Mouse (Mus musculus) hindbrain, embryonic 13.5 days (tissue): ENCODE results near the gene Stk10. TPM values are rescaled to one million over a fixed set of nuclear protein-coding genes. Genes with fewer than 3 reads are reported as not detected.

Source experiments
- ATAC-seq: fragments of 200-750 bp; cut with Nextera tagmentation; 2 replicates; pipeline ENCODE4 v1.8.0; 2017; ENCODE audit warnings: moderate TSS enrichment; ENCODE audit not compliant: low FRiP score
- H3K27ac ChIP-seq: fragments of 300-500 bp; sonication (generic); 2 replicates; pipeline ENCODE4 v1.5.1; 2015; ENCODE audit warnings: inconsistent platforms, mild to moderate bottlenecking, moderate library complexity
- H3K27me3 ChIP-seq: fragments of 300-500 bp; sonication (generic); 2 replicates; pipeline ENCODE4 v1.6.1; 2015; ENCODE audit warnings: mild to moderate bottlenecking, inconsistent platforms
- H3K36me3 ChIP-seq: fragments of 300-500 bp; sonication (generic); 2 replicates; pipeline ENCODE4 v1.6.1; 2015; ENCODE audit warnings: mild to moderate bottlenecking, inconsistent platforms
- H3K4me1 ChIP-seq: fragments of 300-500 bp; sonication (generic); replicated peaks from 2 replicates; pipeline ENCODE4 v1.6.1; 2015; ENCODE audit warnings: inconsistent platforms
- H3K4me2 ChIP-seq: fragments of 300-500 bp; sonication (generic); 2 replicates; pipeline ENCODE4 v1.6.1; 2015; ENCODE audit warnings: inconsistent platforms, mild to moderate bottlenecking, moderate library complexity
- H3K4me3 ChIP-seq: fragments of 300-500 bp; sonication (generic); 2 replicates; pipeline ENCODE4 v1.5.1; 2015; ENCODE audit warnings: mild to moderate bottlenecking, inconsistent platforms
- H3K9ac ChIP-seq: fragments of 300-500 bp; sonication (generic); 2 replicates; pipeline ENCODE4 v1.6.1; 2015; ENCODE audit warnings: mild to moderate bottlenecking, inconsistent platforms
- H3K9me3 ChIP-seq: fragments of 300-500 bp; sonication (generic); 2 replicates; pipeline ENCODE4 v1.6.1; 2016; ENCODE audit warnings: inconsistent platforms
- WGBS: fragments of 180-500 bp; shearing (Covaris S2); methylation state at CpG from one replicate; pipeline ENCODE4 v1.1.7; 2015; 5-methylcytosine and 5-hydroxymethylcytosine counted together
- polyA plus RNA-seq: library from polyadenylated mRNA; unstranded; fragments of >200 nt; fragmentation: Nextera tagmentation; extraction: Ambion mirVana; gene quantifications from 2 replicates; pipeline ENCODE4 v1.2.1, GENCODE M21; 2015

The Stk10 gene
- polyA plus RNA-seq, 1 experiment from 2014 or later, result 2.1 TPM

- Histone ChIP-seq H3K4me2 (no peak overlapping the region), H3K36me3 (no peaks in the 10 kb centered on the region), H3K4me1 (peaks cover 54% of the 10 kb centered on the region), H3K4me3 (no peak overlapping the region), H3K27ac (0 out of 2 replicates have a peak overlapping the region, but pooled peaks have one; percentile 61), H3K27me3 (no peaks in the 10 kb centered on the region), H3K9me3 (no peaks in the 10 kb centered on the region), H3K9ac (no peak overlapping the region)
- no peak for ATAC-seq
- WGBS, result 81% methylated on average over 14 of the region's 14 CpGs
Measured at GRCm38 (mm10) chr11:32553311-32554140, 20.4 kb downstream of the Stk10 start.

GRCm38 (mm10) chr11:32554141-32555091 is 21.3 kb downstream of the Stk10 start:
- no peak overlapping the region for H3K9ac ChIP-seq
- ATAC-seq, result no peak
- no peak overlapping the region for H3K4me3 ChIP-seq
- H3K36me3 ChIP-seq, result no peaks in the 10 kb centered on the region
- no peak overlapping the region for H3K4me2 ChIP-seq
- H3K4me1 ChIP-seq, result peaks cover 48% of the 10 kb centered on the region
- WGBS, result 94% methylated on average over 14 of the region's 14 CpGs
- H3K27me3 ChIP-seq, result no peaks in the 10 kb centered on the region
- no peaks in the 10 kb centered on the region for H3K9me3 ChIP-seq
- H3K27ac ChIP-seq, result no peak overlapping the region

DNA sequence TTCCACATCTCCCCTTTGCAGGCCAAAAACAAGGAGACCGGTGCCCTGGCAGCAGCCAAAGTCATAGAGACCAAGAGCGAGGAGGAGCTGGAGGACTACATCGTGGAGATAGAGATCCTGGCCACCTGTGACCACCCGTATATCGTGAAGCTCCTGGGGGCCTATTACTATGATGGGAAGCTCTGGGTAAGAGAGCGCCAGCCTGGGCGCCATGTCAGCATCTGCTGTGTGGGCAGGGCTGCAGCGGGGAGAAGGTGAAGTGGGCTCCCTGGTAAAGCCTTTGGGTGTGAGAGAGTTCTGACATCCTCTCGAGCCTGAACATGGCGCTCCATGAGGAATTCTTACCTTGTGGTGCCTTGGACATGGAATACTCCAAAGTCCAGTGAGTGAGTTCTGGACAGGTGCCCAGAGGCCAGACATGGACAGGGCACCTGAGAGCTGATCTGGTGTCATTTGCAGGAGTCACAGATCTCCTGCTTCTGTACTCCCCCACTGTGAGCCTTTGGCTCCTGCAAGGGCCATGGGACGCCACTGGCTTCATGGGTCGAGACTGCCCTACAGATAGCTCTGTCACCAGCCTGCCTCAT is 22.1 kb downstream of the Stk10 start:
- H3K4me2 ChIP-seq, result no peak overlapping the region
- H3K27me3 ChIP-seq, result no peaks in the 10 kb centered on the region
- no peaks in the 10 kb centered on the region for H3K36me3 ChIP-seq
- 91% methylated on average over 12 of the region's 12 CpGs for WGBS
- no peaks in the 10 kb centered on the region for H3K9me3 ChIP-seq
- no peak overlapping the region for H3K27ac ChIP-seq
- H3K4me1 ChIP-seq, result peaks cover 40% of the 10 kb centered on the region
- H3K9ac ChIP-seq, result no peak overlapping the region
- no peak overlapping the region for H3K4me3 ChIP-seq
- no peak for ATAC-seq

GRCm38 (mm10) chr11:32556333-32556990 is 23.4 kb downstream of the Stk10 start:
- 80% methylated on average over 10 of the region's 10 CpGs for WGBS
- Histone ChIP-seq H3K9ac (no peak overlapping the region), H3K9me3 (no peaks in the 10 kb centered on the region), H3K36me3 (no peaks in the 10 kb centered on the region), H3K4me3 (no peak overlapping the region), H3K27ac (no peak overlapping the region), H3K4me2 (no peak overlapping the region), H3K27me3 (no peaks in the 10 kb centered on the region), H3K4me1 (peaks cover 29% of the 10 kb centered on the region)
- no peak for ATAC-seq

- H3K4me3 ChIP-seq, result no peak overlapping the region
- H3K4me1 ChIP-seq, result peaks cover 20% of the 10 kb centered on the region
- H3K9ac ChIP-seq, result no peak overlapping the region
- H3K9me3 ChIP-seq, result no peaks in the 10 kb centered on the region
- no peak overlapping the region for H3K4me2 ChIP-seq
- WGBS, result 95% methylated on average over 4 of the region's 4 CpGs
- no peak for ATAC-seq
- no peaks in the 10 kb centered on the region for H3K27me3 ChIP-seq
- H3K27ac ChIP-seq, result no peak overlapping the region
- H3K36me3 ChIP-seq, result no peaks in the 10 kb centered on the region
Measured at GRCm38 (mm10) chr11:32558026-32558425, 24.9 kb downstream of the Stk10 start.

DNA sequence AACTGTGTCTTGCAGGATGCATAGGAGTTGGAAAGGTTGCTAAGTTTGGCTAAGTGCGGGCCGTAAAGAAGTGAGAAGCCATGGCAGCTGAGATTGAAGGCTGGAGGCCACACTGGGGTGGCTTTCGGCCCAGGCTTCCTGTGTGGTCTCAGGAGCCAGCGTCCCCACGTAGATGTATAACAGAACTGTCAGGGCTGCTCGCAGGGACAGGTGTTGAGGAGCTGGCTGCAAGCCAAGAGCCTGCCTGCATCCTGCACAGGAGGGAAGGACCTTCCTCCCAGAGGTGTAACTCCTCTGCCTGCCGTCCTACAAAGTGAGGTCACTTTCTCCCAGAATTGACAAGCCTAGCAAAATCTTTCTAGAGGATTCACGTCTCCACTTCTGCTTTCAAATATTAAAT is 25.6 kb downstream of the Stk10 start:
- H3K4me1 ChIP-seq, result peaks cover 20% of the 10 kb centered on the region
- H3K27ac ChIP-seq, result no peak overlapping the region
- H3K9ac ChIP-seq, result no peak overlapping the region
- no peaks in the 10 kb centered on the region for H3K27me3 ChIP-seq
- H3K36me3 ChIP-seq, result no peaks in the 10 kb centered on the region
- no peak for ATAC-seq
- H3K4me2 ChIP-seq, result no peak overlapping the region
- H3K4me3 ChIP-seq, result no peak overlapping the region
- WGBS, result 64% methylated on average over 8 of the region's 8 CpGs
- H3K9me3 ChIP-seq, result no peaks in the 10 kb centered on the region

GRCm38 (mm10) chr11:32560015-32560770 is 27.1 kb downstream of the Stk10 start:
- no peak overlapping the region for H3K4me3 ChIP-seq
- no peak for ATAC-seq
- H3K4me2 ChIP-seq, result no peak overlapping the region
- peaks cover 25% of the 10 kb centered on the region for H3K4me1 ChIP-seq
- no peaks in the 10 kb centered on the region for H3K9me3 ChIP-seq
- H3K9ac ChIP-seq, result no peak overlapping the region
- no peak overlapping the region for H3K27ac ChIP-seq
- H3K27me3 ChIP-seq, result no peaks in the 10 kb centered on the region
- H3K36me3 ChIP-seq, result no peaks in the 10 kb centered on the region
- WGBS, result 78% methylated on average over 12 of the region's 12 CpGs

- 69% methylated on average over 10 of the region's 10 CpGs for WGBS
- Histone ChIP-seq H3K27me3 (no peaks in the 10 kb centered on the region), H3K36me3 (no peaks in the 10 kb centered on the region), H3K9me3 (no peaks in the 10 kb centered on the region), H3K27ac (no peak overlapping the region), H3K4me3 (no peak overlapping the region), H3K9ac (no peak overlapping the region), H3K4me2 (no peak overlapping the region), H3K4me1 (peaks cover 20% of the 10 kb centered on the region)
- 0 out of 2 replicates have a peak, but pooled peaks have one; percentile 40 for ATAC-seq
Measured at GRCm38 (mm10) chr11:32561465-32562355, 28.6 kb downstream of the Stk10 start.

DNA sequence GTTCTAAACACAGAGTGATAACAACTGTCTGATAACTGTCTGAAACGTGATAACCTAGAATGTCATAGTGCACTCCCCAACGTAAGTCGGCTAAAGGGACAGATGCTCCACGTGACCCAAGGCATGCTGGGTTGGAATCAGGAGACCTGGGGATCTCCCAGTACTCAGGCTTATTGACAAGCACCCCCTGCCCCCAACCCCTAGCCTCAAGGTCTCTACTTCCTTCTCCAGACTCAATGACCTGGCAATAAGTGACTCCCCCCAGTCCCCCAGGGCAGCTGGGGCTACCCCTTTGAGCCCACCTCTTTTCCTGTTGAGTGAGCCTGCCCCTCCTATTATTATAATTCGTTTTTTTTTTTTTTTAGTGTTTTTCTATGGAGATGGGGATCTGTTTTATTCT is 29.6 kb downstream of the Stk10 start:
- WGBS, result 69% methylated on average over 5 of the region's 5 CpGs
- no peak overlapping the region for H3K4me3 ChIP-seq
- H3K27ac ChIP-seq, result no peak overlapping the region
- no peak overlapping the region for H3K4me2 ChIP-seq
- no peak overlapping the region for H3K9ac ChIP-seq
- no peaks in the 10 kb centered on the region for H3K9me3 ChIP-seq
- H3K4me1 ChIP-seq, result peaks cover 29% of the 10 kb centered on the region
- H3K36me3 ChIP-seq, result no peaks in the 10 kb centered on the region
- no peaks in the 10 kb centered on the region for H3K27me3 ChIP-seq
- no peak for ATAC-seq

GRCm38 (mm10) chr11:32563660-32564059 is 30.6 kb downstream of the Stk10 start:
- Histone ChIP-seq H3K27me3 (no peaks in the 10 kb centered on the region), H3K4me3 (no peak overlapping the region), H3K9me3 (no peaks in the 10 kb centered on the region), H3K4me1 (peaks cover 29% of the 10 kb centered on the region), H3K9ac (no peak overlapping the region), H3K4me2 (no peak overlapping the region), H3K27ac (no peak overlapping the region), H3K36me3 (no peaks in the 10 kb centered on the region)
- 36% methylated on average over 3 of the region's 3 CpGs for WGBS
- no peak for ATAC-seq
